Comparison of ENCODE assay signal across 8 mouse cellular contexts in the genomic region with DNA sequence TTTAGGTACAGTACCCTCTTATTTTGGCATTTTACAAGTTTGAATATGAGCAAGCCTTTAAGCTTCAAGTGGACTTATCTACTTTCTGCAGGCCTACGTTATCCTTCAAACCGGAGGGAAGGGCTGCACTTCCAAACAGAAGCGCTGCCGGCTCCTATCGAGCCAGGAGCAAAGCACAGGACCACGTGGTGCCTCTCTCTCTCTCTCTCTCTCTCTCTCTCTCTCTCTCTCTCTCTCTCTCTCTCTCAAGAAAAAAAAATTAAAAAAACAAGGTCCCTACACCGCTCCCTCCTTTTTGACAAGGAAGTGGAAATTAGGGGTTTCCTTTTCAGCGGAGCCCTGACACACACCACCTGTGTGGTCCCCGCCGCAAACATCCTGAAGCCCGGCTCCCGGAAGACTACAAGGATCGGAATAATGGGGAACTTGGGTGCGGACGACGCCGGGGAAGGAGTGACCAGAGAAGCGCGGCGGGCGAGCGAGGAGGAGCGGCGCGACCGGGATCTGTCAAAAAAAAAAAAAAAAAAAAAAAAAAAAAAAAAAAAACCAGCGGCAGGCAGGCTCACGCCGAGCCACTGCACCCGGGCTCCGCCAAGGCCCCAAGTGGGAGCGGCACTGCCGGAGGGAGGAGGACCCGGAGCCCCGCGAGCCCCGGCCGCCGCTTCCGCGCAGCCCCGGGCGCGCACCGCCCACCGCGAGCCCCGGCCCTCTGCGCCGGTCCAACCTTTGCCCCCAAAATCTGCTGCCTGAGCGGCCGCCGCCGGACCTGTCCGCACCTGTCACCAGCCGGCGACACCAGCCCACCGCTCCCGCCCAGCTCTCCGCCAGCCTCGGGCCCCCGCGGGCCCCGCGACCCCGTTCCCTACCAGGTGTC. TPM values are rescaled to one million over a fixed set of nuclear protein-coding genes. Genes with fewer than 3 reads are reported as not detected.
A peak's percentile ranks its signal among the peaks of the same experiment; 100 is the strongest.
DNase-seq lines count a peak whose midpoint lies in the region; ATAC-seq and TF ChIP-seq lines count a peak whose summit lies in the region.

No protein-coding gene starts in this region.

- H3K9ac ChIP-seq in kidney, postnatal 0 days (ENCODE audit: low read depth, low read length) = peak overlapping the region; percentile 82

- peak; percentile 86 for ATAC-seq in kidney, postnatal 0 days (replicated peaks; ENCODE audit: low FRiP score, low read depth)

- peak; percentile 65 for DNase-seq in 3T3-L1 (ENCODE audit: low read depth, low spot score)
- DNase-seq in CD8-positive naive resting alpha-beta T cell, adult 2 months (ENCODE audit: low read depth in 2 of 2, low spot score in 2 of 2) = peak; percentile 54 to 61
- peak; percentile 86 for DNase-seq in c-Kit-positive CD71-positive TER-119-positive erythroid progenitor cells, embryonic 14.5 days (ENCODE audit: low spot score)
- peak; percentile 87 for DNase-seq in heart, embryonic 10.5 days (ENCODE audit: low spot score)
- DNase-seq in kidney, postnatal 0 days (ENCODE audit: low spot score) = peak; percentile 74
- DNase-seq in lung, postnatal 25 days (ENCODE audit: low spot score) = peak; percentile 42
- DNase-seq in right cerebral cortex, postnatal 25 days = peak; percentile 49
- DNase-seq in urinary bladder, adult 2 months (ENCODE audit: low spot score) = no peak

- peak overlapping the region; percentile 62 for H3K4me2 ChIP-seq in kidney, postnatal 0 days (ENCODE audit: low read length)

- no peak for TF ChIP-seq CTCF in kidney, postnatal 0 days (IDR thresholded peaks at IDR 0.05; ENCODE audit: low read depth)

- H3K36me3 ChIP-seq in heart, embryonic 10.5 days = no peaks in the 10 kb centered on the region
- H3K36me3 ChIP-seq in kidney, postnatal 0 days (ENCODE audit: insufficient read depth, low read length) = no peaks in the 10 kb centered on the region

- WGBS in heart, embryonic 10.5 days = under 1% methylated on average over 62 of the region's 66 CpGs
- WGBS in kidney, postnatal 0 days = under 1% methylated on average over 37 of the region's 66 CpGs

- no peaks in the 10 kb centered on the region for H3K9me3 ChIP-seq in heart, embryonic 10.5 days
- H3K9me3 ChIP-seq in kidney, postnatal 0 days (replicated peaks; ENCODE audit: low read length) = no peaks in the 10 kb centered on the region

- no peaks in the 10 kb centered on the region for H3K27me3 ChIP-seq in heart, embryonic 10.5 days (ENCODE audit: insufficient read depth, poor library complexity, severe bottlenecking)
- H3K27me3 ChIP-seq in kidney, postnatal 0 days (ENCODE audit: insufficient read depth, low read length) = no peaks in the 10 kb centered on the region

- H3K4me3 ChIP-seq in heart, embryonic 10.5 days = peak overlapping the region; percentile 95
- peak overlapping the region; percentile 76 for H3K4me3 ChIP-seq in kidney, postnatal 0 days (replicated peaks; ENCODE audit: low read depth, low read length)

- peak overlapping the region; percentile 98 for H3K27ac ChIP-seq in heart, embryonic 10.5 days
- H3K27ac ChIP-seq in kidney, postnatal 0 days = peak overlapping the region; percentile 93

- H3K4me1 ChIP-seq in heart, embryonic 10.5 days = peaks cover 18% of the 10 kb centered on the region
- H3K4me1 ChIP-seq in kidney, postnatal 0 days (replicated peaks; ENCODE audit: insufficient read depth, low read length) = peaks cover 6% of the 10 kb centered on the region

RNA-seq across cellular contexts. Expression of gene Usp15, which starts 0.6 kb away (rescaled TPM):
- 79.9 and 87.6 TPM in 2 replicates for polyA plus RNA-seq in heart, embryonic 10.5 days (2016; fragmentation: Nextera tagmentation; extraction: Ambion mirVana)
- polyA plus RNA-seq in kidney, postnatal 0 days (2015; fragmentation: Nextera tagmentation; extraction: Ambion mirVana) = 58.9 and 59.2 TPM in 2 replicates
- 46.0 and 48.8 TPM in 2 replicates for polyA plus RNA-seq in urinary bladder, adult 2 months (2012; rRNA removed)
